Mouse (Mus musculus) left cerebral cortex, postnatal 36 days (tissue): ENCODE measurements around the gene Gm765. TPM values are rescaled to one million over a fixed set of nuclear protein-coding genes. Genes with fewer than 3 reads are reported as not detected.

Experiments
- DNase-seq, 2 experiments: peaks; one replicate each; pipeline ENCODE4 v3.0.0; 2021 to 2022; ENCODE audit warnings: low spot score in 2 of 2, mixed read lengths in 1 of 2
- intact Hi-C: fragments of 180-260 bp; cut with DNase I; formaldehyde crosslinking; loops from one replicate; pipeline ENCODE4 v1.15.1; 2025
- total RNA-seq, 2 experiments: library from RNA; stranded (reverse); gene quantifications; 2 replicates each; pipeline ENCODE4 v1.2.3; 2021

The Gm765 gene
- total RNA-seq: 1 to 10 TPM; 2.3 to 3.1 TPM

DNA sequence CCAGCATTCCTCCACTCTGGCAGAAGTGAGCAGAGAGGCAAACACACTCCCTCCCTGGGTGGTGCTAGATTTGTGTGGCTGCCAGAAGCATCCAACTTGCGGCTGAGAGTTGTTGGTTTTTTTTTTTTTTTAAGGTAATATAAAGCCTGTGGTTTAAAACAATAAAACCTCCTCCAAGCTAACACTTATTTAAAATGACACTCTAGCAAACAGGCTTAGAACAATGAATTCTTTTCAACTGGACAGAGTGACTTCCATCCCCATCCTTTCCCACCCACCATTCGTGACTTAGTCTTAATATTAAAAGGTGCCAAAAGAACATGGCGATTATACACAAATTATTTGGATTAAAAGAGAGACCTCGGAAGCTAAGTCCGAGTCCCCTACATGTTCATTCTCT, at the start of gene Gm765:
TSS of gene Gm765 (minus strand) at position 101 of the 400 bp plus-strand sequence.
- intact Hi-C loops: no loop called here
- no peak for DNase-seq

DNA sequence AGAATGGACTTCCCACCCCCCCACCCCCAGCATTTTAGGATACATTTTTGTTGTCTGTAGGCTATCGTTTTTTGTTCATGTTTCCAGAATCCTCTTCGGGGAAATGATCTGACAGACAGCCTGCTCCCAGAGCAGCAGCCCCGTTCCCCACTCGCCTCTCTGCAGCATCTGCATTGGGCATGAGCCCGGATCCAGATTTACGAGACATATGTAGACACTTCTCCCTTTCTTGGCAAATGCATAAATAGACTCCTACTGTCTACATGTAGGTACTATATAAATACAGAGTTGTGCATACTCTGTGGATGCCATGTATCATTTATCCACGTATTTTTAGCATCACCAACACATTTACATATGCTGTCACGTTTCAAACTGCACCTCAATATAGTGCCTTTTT, 42.9 kb upstream of the Gm765 start:
- DNase-seq: peak; percentile 52 to 61

DNA sequence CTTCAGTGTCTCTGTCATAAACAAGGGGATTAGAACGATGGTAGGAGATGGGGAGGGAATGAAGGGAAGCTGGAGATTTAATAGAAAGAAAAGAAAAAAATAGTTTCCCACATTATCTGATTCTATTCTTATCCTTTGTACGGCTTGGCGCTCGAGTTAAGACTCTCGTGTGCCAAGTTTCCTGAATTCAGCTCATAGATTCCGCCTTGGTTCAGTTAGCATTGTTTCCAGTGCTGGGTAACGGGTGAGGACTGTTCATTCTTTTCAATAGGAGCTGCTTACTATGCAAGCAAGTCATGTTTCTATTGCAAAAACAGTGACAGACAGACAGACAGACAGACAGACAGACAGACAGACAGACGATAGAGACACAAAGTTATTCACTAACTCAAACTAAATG, 41.9 kb upstream of the Gm765 start:
- no peak for DNase-seq
- intact Hi-C loops: loop anchor here (5.0 kb wide), 1 partner anchor 277 kb away; no protein-coding TSS in a partner anchor

More for the DNA sequence above, 42.9 kb upstream of the Gm765 start:
- intact Hi-C loops: loop anchor here (1.0 to 5.0 kb wide), 2 partner anchors 252 to 623 kb away; no protein-coding TSS in a partner anchor

DNA sequence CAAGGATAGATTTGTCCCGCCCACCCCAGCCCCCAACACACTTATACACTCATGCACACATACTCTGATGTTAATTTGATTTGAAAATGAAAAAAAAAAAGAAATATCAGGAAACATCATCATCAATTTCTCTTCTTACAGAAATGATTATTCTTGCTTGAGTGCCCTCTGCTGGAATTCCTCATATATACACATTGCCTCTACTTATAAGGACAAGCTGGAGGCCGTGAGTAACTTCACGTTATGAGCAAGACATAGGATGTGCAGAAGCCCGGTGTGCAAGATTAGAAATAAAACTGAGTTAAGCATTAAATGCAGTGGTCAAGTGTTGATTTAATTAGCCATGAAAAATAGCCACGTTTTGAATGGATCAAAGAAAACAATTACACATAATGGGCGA, 40.9 kb upstream of the Gm765 start:
- intact Hi-C loops: loop anchor here (5.0 kb wide), 1 partner anchor 276 kb away; no protein-coding TSS in a partner anchor
- no peak for DNase-seq

DNA sequence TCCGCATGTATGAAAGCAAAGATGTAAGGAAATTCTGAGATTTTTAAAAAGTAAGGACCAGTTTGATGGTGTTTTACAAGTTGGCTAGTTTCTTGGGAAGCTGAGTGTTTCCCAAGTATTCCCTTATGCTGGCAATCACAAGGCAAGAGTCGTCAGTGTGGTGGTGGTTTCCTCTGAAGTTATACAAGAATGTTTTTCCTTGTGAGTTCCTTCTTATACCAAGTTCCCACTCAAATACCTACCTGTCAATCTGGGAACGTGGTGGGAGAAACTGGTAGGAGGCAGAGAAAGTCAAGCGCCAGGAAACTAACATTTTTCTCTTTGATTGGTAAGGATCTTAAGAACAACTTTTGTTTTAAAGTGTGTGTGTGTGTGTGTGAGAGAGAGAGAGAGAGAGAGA, 23.6 kb upstream of the Gm765 start:
- intact Hi-C loops: no loop called here
- no peak for DNase-seq

DNA sequence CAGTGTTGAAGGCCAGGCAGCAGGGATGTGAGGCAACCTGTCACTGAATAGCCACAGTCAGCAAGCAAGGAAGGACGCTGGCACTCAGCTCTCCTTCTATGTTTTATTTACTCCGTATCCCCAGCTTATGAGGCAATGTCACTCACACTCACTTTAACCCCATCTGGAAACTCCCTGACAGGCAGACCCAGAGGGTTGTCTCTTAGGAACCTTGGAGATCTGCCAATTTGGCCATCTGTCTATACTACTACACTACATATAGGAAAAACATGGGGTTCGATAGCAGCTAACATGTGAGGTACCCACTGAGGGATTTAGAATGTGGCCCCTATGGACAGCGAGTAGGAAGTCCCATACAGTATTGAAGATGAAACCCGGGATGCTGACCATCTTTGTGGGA, 12.7 kb upstream of the Gm765 start:
- intact Hi-C loops: no loop called here
- DNase-seq: no peak

DNA sequence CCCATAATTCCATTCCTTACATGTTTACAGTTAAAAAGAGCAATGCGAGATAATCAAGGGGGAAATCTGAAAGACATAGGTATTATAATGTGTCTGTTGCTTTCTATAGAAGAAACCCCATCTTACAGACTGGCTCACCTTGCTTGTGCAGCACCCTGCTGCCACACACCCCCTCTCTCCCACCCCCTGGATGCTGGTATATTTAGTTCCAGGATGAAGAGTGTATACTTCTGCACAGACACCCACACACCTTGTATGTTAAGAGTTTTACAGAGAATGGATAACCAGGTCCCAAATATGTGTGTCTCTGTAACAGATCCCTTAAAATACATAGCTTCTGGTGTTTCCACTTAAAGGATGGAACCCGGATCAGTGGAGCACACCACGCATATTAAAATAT, 10.7 kb upstream of the Gm765 start:
- intact Hi-C loops: no loop called here
- DNase-seq: peak in 1 of 2 experiments; percentile 13

DNA sequence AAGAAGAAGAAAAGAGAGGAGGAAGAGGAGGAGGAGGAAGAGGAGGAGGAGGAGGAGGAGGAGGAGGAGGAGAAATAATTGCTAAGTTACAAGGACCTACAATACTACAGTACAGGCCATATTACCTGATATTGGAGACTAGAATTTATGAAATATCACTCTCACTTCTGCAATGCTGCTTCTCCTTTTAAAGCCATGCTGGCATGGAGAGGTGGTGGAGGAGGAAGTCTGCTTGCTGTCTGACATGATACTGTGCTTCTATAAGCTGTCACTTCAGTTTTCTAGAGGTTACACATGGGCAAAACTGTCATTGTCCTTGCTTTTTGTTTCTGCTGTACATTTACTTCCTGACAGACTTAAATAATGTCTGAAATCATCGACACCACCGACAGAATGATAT, 9.8 kb downstream of the Gm765 start:
- DNase-seq: no peak

DNA sequence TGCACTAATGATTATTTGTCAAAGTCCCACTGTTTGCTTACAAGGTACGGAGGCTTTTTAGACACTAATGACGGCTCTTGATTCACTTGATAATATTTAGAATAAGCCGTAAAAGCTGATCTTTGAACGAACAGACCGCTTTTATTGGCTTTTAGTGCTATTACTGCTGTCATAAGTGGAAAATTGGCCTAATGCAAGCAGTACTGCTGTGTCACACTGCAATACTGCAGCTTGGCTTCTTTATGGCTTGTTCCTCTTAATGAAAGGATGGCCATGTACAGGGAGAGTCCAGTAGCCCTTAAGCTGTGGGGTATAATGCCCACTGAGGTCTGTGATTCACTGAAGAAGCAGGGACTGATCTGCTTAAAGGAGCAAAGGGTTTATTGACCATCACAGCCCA, 30.9 kb downstream of the Gm765 start:
- no peak for DNase-seq
- intact Hi-C loops: no loop called here

More for the DNA sequence above, 9.8 kb downstream of the Gm765 start:
- intact Hi-C loops: no loop called here

DNA sequence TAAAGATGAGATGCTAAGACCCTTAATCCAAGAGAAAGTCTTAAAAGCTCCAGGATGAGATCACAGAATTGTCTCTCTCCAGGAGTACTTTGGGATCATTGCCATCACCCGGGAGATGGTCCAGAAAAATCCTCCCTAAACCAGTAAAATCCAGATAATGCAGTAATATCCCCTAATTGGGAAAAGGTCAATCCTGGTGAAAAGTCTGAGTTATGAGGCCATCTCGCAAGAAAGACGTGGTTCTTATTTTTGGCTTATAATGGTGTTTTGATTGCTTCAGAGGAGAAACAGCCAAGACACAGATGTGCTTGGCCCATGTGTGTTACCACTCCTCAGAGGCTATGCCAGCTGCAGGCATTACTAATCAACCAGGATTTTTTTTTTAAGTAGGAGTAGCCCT, 34.9 kb downstream of the Gm765 start:
- no peak for DNase-seq
- intact Hi-C loops: no loop called here

DNA sequence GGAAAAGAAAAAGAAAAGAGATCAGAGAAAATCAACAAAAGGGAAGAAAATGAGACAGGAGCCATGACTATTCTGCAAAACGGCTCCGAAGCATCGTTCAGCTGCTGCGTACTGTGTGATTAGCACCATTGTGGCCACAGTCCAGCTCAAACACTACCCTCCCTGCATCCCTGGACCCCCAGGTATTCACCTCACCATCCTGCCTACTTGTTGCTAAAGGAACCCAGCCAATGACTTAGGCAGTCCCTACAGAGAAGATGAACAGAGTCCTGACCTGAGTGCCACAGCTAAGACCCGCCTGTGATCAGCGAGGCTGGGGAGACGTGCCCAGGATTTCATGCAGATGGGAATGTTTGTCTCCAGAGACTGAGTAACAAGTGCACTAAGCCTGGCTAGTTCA, 35.4 kb downstream of the Gm765 start:
- DNase-seq: no peak
- intact Hi-C loops: no loop called here

DNA sequence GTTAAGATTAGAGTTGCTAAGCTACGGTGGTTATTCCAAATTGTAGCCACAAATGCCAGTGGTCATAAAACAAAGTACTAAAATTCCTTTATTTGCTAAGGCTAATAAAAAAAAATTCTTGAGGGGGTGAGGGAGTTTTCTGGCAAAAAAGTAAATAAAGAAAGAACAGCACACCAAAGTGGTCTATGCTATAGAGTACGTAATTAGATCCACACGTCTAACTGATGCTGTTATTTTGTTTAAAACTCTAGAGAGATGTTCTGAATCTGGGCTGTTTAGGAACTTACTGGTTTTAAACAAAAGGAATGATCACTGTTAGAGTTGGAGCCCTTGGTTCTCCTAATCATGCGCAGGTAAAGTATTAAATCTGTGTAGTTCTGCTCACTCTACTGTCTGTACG, 50.5 kb downstream of the Gm765 start:
- no peak for DNase-seq
- intact Hi-C loops: no loop called here

DNA sequence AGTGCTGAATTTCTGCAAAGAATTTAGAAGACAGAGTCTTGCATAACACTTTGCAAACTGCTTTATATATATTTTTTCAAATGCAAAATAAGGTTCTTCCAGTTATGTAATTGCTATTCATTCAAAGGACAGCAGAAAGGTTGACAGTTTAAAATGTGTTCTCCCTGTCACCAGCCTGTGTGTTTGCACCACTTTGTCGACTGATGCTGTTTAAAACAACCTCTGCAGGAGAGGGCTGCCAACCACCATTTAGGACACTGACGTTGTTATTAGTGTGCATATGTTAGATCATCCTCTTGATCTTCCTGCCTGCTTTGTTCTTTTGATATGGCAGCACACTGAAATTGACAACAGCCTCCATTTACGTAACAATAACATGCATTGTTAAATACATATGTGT, 54.2 kb downstream of the Gm765 start:
- intact Hi-C loops: no loop called here
- peak; percentile 13 to 27 for DNase-seq

DNA sequence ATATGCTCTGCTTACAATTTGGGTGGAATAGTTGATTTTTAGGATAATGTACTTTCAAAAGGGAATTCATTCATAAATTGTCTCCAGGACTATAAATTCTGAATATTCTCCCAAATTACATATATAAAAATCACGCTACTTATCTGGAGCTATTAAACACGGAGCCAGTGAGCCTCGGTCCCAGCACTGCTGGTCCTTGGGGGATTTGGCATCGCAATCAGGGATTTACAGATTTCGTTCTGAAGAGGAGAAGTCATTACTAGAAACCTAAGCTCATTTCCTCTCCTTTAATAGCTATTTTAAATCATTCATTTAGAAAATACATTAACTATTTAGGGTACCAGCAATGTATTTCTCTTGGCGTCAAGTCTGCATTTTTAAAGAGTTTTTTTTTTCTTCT, 55.0 kb downstream of the Gm765 start:
- intact Hi-C loops: no loop called here
- DNase-seq: no peak

DNA sequence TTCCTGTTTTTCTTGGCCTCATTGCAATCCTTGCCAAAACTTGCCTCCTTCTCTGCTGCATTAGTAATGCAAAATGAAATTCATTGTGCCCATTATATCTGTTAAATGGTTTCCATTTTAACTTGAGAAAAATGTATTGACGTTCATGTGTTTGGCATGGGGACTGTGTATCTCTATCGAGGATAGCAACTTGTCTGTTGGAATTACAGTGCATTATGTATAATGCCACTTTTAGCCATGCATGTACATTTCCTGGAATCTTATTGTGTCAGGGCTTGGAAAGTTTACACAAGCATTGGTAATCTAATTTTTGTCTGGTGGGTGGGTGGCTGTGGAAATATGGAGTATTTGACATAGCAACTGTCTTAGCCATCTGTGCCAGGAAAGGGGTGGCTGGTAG, 57.4 kb downstream of the Gm765 start:
- intact Hi-C loops: no loop called here
- no peak for DNase-seq

DNA sequence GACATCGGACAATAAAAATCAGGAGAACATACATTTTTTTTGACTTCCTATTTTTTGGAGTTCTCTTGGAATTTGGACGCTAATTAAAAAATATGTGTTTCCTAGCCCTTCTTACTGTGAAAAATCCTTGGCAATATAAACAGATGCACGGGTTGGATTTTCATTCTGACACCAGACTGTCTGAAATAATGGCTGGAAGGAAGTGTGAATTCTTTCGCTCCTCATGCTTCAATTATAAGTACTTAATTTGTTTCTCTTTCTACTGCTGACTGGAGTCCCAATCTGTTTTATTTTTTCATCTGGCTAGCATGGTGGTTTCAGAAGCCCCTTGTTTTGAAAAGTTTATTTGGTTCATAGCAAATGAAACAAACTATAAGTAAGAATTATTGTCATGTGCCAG, 59.8 kb downstream of the Gm765 start:
- no peak for DNase-seq

DNA sequence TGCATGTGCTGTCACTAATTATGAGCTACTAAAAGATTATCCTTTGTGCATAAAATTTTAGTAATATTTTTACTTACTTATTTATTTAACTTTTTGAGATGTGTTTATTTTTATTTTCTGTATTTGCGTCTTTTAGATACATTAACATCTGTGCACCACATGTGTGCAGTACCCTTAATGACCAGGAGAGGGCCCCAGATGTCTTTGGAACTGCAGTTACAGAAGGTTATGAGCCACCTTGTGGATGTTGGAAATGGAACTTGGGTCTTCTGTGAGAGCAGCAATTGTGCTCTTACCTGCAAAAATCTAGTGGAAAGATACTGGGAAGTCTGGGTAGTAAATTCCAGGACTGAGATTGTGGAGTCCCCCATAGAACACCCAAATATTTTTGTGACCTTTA, 71.0 kb downstream of the Gm765 start:
- DNase-seq: no peak
- intact Hi-C loops: no loop called here

More for the DNA sequence above, 59.8 kb downstream of the Gm765 start:
- intact Hi-C loops: no loop called here

DNA sequence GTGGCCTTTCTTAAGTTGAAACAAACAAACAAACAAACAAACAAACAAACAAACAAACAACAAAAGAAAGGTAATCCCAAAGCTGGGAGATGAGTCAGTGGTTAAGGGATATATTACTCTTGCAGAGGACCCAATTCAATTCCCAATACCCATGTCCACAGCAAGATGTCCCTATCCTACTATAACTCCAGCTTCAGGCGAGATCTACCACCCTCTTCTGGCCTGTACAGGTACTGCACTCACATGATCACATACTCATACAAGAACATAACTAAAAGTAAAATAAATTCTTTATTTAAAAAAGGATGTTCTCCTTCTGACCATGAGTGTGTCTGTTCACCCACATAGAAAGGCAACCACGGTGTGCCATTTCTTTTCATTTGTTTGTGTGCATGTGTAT, 79.6 kb downstream of the Gm765 start:
- intact Hi-C loops: no loop called here
- DNase-seq: no peak

DNA sequence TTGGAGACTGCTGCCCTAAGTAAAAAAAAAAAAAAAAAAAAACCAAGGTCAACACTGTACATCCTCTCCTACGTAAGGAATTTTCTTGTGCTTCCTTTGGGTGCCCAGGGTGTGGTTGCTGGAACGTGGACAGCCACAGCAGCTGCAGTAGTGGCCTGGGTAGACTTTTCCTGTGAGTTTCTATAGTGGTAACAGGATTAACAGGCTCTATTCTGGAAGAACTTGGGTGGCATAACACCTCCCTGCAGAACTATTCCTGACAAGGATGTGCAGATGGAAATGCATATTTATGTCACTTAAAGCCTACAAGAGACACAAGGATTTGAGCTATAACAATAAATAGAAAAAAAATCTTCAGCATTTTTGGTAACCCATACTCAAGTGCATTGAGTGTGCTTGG, 83.5 kb downstream of the Gm765 start:
- peak; percentile 51 to 61 for DNase-seq
- intact Hi-C loops: no loop called here

DNA sequence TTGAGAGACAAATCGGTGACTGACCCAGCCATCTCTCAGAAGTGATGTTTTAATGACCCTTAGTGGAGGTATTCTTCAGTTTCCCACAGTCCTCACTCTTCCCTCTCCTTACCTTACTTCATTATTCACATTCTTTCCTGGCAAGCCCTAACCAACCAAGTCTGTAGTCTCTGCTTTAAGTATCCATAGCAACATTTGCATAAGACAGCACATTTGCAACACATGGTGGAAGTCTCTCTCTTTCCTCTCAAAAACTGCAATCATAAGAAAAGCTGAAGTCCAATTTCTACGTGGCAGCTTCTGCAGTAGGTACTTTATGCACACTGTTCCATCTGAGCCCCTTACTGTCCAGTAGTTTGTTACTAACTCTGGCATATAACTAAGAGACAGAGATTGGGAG, 96.1 kb downstream of the Gm765 start:
- intact Hi-C loops: no loop called here
- DNase-seq: no peak

DNA sequence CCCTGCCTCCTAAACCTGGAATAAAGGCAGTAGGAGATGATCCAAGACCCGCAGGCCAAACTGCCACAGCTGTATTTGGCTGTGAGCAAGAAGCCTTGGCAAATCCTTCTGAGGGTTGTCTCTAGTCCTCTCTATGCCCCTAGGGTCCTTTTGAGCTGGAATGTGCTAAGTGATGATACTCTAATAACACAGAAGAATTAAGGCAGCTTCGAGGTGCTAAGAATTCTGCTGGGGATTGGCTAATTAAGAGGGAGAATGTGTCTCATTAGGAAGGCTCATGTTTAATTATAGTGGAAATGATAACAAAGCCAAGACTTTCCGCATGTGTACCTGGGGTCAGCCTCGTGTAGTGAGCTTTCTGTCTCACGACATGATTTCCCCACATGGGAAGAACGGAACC, 99.4 kb downstream of the Gm765 start:
- intact Hi-C loops: no loop called here
- DNase-seq: no peak

DNA sequence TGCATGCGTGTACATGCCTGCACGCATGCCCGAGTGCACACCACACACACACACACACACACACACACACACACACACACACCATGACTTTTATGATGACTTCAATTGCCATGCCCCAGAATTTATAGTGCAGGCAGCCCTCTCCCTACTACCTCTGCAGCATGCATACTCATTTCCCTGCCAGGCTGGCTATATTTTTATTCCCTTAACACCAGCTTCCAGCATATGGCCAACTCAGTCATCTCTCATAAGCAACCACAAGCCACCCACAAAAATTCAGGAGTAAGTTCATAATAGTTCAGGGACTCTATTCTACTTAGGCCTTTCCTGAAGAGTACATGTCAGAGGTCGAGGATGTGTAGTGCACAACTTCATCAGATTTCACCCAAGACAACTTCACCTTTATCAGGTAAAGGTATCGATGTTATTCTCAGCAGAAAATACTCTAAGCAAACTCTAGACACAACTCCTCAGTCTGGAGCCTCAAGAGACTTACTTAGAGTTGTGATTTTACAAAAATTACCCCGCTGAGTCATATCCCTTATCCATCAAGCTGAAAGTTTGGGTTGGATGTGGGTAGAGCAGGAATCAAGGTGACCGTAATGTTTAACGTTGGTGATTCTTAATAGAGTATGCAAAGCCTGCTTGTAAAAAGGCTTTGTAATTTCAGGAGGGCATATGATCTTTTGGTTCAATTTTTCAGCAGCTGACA, 101.8 kb downstream of the Gm765 start:
- intact Hi-C loops: no loop called here
- DNase-seq: peak; percentile 32 to 37
